Mouse (Mus musculus) thymus, postnatal 10 days (tissue): ENCODE measurements around the gene Sh2b1.
A peak's percentile ranks its signal among the peaks of the same experiment; 100 is the strongest.

Experiments used
- DNase-seq, 2 experiments: peaks; one replicate each; pipeline ENCODE4 v3.0.0; 2021; ENCODE audit warnings: low spot score in 2 of 2

Gene Sh2b1

DNA sequence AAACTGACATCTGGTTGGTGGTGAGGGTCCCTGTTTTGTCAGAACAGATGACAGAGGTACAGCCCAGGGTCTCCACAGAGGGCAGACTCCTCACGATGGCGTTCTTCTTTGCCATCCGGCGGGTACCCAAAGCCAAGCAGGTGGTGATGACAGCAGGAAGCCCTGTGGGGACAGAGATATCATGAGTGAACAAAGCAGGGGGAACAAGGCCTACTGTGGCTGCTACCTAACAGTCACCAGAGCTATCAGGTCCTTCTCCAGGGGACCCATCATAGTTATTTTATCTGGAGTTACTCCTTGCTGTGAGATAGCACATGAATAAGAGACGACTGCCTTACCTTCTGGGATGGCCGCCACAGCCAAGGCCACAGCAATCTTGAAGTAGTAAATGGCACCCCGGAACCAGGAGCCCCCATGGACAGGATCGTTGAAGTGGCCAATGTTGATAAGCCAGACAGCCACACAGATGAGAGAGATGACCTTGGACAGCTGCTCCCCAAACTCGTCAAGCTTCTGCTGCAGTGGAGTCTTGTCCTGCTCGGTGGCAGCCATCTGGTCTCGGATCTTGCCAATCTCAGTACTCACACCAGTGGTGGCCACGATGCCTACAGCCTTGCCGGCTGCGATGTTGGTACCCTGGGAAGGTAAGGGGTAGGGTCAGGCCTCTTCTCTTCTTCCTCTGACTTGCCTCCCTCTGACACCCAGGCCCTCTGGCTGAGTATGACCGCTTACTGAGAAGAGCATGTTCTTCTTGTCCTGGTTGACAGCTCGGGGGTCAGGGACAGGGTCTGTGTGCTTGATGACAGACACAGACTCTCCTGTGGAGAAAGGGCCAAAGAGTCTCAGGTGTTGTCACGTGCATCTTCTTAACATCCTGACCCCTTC is 18.6 kb downstream of the Sh2b1 start:
- DNase-seq, result no peak

DNA sequence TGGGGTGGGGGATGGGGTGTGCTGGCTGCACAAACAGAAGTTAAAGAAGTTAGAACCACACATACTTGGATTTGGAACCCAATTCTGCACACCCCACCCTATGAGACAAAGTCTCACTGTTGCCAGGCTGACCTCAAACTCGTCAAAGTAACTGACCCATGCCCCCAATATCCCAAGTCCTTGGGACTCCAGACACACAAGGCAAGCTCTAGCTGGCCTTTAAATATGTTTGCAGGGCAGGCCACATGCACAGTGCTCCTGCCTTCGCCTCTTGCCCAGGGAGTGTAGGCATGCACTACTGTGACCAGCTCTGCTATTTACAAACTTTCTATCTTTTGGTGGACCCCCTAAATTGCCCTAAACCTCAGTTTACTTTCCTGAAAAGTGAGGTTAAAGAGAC is 20.0 kb downstream of the Sh2b1 start:
- DNase-seq, result no peak

DNA sequence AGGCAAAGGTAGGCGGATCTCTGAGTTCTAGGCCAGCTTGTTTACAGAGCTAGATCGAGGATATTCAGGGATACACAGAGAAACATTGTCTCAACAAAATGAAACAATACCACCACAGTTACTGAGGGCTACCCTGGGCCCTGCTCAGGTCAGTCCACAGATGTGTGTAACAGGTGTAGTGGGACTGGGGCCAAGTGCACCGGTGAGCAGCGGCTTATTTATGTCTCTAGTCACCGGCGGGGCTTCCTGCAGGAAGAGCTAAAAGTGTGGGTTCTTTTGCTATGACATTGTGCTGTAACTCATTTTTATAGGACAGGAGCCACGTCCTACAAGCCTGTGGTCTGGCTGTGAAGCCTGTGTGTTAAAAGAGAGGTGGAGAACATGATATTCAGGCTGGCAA is 21.4 kb downstream of the Sh2b1 start:
- no peak for DNase-seq

DNA sequence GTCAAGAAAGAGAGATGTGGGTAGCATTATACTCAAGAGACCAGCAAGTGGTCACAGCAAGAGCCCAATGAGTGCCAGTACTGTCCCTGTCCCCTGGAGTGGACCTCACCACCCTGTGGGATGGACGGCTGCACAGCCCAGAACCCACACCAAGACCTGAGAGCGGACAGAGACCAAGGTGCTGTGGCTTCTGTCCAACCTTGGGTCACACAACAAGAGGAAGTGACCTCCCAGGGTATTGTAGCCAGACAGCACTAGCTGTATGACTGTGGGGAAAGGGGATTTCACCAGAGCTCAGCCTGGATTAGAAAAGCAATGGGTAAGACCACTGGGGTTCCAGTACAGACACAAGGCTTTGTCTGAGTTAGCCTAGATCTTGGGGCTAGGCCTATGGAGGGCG is 23.0 kb downstream of the Sh2b1 start:
- DNase-seq, result no peak

DNA sequence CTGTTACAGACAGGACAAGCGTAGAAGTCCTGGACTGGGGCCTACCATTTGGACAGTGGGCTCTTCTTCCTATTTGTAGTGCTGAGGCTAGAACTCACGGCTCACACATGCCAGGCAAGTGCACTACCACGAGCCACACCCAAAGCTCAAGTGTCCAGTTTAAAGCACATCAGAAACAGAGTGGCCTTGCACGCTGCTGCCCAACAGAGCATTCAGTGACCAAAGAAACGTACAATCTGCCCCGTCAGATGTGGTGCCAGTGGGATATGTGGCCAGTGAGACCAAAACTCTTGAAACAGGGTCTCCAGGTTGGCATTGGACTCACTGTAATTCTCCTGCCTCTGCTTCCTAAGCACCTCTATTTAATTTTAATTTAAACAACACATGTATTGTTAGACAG is 24.6 kb downstream of the Sh2b1 start:
- no peak for DNase-seq

DNA sequence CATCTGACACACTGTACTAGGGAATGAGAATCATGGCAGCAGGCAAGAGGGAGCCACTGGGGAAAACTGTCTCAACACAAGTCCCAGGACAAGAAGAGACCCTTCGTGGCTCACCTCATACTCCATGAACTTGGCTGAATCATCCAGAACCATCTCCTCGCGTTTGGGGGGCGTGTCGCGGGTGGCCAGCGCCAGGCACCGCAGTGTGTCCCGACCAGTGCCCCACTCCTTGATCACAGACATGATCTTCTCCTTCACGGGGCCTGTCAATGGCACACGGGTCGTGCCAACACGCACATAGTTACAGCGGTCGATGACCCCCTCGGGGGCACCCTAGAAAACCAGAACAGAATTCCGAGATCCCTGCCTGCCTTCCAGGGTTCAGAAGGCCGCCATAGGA is 25.2 kb downstream of the Sh2b1 start:
- no peak for DNase-seq

DNA sequence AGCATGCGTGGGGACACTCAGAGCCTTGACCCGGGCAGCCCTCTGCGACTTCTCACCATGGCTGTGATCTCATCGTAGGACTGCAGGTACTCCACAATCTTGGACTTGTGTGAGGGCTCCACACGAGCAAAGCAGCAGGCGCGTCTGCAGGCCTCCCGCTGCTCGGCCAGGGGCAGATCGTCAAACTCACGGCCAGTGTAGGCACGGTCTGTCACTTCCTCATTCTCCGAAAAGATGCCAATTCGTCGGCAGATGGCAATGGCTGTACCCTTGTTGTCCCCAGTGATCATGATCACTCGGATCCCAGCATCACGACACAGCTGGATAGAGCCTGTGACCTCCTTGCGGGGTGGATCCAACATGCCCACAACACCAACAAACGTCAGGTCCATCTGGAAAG is 26.7 kb downstream of the Sh2b1 start:
- no peak for DNase-seq

DNA sequence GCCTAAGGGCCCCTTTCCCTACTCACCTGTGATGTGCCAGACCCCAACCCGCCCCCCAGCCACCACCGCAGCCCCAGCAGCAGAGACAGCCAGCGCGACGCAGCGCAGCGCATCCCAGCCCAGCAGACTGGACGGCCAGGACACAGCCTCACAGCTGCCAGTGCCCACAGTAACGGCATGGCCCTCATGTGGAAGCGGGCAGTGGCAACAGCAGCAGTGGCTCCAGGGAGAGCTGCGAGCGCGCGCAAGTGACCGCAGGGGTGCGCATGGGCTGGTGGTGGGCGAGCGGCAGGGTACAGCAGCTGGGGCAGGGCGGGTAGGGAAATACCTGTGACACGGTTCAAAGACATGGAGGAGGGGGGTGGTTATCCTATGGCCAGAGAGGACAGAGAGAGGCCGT is 29.0 kb downstream of the Sh2b1 start:
- DNase-seq, result no peak

DNA sequence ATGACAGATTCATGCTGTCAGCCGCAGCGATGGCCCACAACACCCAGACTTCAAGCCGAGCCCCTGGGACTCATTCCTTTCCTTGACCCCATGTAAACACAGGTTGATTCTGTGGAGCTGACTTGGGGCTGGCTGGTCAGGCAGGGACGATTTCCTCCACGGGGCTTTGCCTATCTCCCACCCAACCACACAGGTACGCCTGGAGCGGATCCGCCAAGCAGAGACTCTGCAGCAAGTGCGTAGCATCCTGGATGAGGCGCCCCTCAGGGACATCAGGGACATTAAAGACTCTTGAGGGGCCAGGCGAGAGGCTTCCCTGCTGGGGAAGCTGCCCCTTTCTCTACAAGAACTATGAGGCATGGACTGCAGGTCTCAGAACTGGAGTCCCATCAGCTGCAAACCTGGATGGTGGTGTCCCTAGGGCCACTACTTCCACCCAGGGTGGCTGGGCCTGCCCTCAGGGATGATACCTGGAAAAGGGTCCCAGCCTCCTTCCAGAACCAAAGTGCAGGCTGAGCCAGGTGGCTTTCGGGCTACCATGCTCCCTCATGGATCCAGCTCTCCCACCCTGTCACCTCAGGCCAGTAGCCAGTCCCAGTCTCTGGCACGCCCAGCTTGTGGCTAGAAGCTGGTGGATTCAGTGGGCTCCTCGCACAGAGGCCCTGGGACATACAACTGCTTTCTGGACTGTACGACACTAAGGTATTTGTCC is 30.0 kb downstream of the Sh2b1 start:
- no peak for DNase-seq

DNA sequence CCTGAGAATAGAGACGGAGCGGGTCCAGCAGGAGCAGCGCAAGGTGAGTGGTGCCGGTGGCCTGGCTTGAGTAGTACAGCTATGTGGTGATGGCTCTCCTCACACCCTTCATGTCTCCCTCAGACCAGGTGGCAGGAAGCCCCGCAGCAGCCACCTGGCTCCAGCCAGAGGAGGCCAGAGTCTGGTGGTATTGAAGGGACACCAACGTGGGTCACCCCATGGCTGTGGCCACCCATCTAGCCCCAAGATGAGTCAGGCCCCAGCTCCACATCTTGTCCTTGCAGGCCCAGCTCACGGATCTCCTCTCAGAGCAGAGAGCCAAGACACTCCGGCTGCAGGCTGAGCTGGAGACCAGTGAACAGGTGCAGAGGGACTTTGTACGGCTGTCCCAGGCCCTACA is 30.7 kb downstream of the Sh2b1 start:
- no peak for DNase-seq

DNA sequence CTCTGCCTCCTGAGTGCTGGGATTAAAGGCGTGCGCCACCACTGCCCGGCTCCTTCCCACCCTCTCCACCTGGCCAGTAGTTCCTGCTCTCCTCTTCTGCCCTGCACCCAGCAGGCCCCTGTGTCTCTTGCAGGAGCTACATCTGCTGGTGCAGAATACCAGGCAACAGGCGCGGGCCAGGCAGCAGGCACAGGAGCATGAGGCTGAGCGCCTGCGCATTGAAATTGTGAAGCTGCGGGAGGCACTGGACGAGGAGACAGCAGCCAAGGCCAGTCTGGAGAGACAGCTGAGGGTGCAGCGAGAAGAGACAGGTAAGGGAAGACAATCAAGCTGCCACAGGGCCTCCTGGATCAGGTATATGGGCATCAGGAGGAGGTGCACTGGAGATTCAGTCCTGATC is 31.2 kb downstream of the Sh2b1 start:
- no peak for DNase-seq

DNA sequence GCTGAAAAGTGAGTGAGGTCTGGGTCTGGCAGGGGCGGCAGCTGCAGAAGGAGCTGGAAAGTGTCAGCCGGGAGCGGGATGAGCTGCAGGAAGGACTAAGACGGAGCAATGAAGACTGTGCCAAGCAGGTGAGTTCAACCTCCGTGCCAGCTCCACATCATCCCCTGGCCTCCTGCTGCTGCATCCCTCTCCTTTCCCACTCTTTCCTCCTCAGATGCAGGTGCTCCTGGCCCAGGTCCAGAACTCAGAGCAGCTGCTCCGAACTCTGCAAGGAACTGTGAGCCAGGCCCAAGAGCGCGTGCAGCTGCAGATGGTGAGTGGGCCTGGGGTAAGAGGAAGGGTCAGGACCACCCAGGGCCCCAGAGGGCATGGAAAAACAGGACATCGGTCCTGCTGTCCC is 35.1 kb downstream of the Sh2b1 start:
- DNase-seq, result no peak

DNA sequence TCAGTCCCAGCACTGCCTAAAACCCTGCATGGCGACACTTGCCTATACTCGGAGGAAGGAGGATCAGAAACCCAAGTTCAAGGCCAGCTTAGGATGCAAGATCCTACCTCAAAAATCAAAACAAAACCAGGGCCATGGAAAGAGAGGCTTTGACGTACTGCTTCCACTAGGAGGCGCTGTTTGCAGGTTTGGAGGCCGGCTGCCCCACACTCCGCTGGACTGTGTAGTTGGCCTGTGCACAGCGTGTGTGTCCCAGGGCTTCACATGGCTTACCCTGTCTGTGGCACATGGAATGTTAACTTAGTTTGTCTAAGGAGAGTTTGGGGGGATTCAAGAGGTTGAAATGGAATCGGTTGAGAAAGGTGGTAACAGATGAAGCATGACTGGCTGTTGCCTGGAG is 38.4 kb downstream of the Sh2b1 start:
- peak in 1 of 2 experiments; percentile 75 for DNase-seq

DNA sequence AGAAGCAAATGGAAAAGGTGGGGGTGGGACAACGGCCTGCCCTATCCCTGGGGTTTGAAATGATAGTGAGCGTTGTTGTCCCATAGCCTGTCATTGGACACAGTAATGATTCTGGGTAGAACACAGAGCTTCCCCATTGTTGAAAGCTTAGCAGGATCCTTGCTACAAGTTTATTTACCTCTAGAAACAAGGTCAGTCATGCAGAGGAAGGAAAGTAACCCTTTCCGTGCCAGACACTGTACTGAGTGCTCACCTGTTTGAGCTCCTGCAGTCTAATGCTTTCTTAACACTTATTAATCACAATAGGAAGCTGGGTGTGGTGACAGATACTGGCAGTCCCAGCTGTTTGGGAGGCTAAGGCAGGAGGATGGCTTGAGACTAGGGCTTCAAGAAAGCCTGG is 39.4 kb downstream of the Sh2b1 start:
- DNase-seq, result no peak

DNA sequence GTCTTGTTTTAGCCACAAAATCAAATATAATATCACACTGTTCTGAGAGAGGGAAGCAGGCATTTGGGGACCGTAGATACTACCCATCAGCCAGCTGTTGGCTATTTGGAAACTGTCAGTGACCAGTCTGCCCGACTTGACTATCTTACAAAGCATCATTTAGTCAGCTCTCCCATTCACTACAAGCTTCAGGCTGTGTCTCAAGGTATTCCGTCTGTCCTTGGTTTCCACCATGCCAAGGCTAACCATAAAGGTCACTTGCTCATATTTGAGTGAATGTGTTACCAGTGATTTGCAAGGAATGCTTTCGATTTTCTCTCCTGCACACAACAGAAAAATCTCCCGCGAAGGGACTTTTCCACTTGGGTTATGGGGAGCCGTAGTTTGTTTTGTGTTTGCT is 40.5 kb downstream of the Sh2b1 start:
- no peak for DNase-seq

DNA sequence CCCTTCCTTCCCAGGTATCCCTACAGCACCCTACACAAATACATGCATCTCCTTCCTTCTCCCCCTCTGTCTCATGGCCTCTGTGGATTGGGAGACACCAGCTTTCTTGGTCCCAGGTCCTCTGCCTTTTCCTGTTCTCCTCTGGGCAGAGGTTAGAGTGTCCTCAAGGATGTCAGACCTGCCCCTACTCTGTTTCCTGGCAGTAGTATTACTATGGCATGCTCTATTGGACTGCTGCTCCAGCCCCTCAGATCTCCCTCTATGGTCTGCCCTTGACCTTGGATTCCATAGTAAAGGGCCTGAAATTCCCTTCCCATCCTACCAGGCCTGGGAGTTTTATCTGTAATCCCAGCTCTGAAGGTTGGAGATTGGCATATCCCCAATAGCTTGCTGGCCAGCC is 45.1 kb downstream of the Sh2b1 start:
- no peak for DNase-seq

DNA sequence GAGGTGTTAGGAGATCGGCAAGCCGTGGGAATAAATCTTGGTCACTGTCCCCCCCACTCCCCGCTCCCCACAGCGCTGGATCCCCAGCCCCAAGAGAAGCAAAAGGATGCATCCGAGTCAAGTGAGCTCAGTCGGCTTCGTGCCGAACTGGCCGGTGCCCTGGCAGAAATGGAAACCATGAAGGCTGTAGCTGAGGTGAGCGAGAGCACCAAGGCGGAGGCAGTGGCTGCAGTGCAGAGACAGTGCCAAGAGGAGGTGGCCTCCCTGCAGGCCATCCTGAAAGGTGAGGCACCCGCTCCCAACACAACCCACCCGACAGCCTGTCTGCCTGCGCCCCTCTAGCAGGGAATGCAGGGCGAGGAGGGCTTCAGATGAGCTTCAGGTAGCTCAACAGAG is 45.7 kb downstream of the Sh2b1 start:
- no peak for DNase-seq

DNA sequence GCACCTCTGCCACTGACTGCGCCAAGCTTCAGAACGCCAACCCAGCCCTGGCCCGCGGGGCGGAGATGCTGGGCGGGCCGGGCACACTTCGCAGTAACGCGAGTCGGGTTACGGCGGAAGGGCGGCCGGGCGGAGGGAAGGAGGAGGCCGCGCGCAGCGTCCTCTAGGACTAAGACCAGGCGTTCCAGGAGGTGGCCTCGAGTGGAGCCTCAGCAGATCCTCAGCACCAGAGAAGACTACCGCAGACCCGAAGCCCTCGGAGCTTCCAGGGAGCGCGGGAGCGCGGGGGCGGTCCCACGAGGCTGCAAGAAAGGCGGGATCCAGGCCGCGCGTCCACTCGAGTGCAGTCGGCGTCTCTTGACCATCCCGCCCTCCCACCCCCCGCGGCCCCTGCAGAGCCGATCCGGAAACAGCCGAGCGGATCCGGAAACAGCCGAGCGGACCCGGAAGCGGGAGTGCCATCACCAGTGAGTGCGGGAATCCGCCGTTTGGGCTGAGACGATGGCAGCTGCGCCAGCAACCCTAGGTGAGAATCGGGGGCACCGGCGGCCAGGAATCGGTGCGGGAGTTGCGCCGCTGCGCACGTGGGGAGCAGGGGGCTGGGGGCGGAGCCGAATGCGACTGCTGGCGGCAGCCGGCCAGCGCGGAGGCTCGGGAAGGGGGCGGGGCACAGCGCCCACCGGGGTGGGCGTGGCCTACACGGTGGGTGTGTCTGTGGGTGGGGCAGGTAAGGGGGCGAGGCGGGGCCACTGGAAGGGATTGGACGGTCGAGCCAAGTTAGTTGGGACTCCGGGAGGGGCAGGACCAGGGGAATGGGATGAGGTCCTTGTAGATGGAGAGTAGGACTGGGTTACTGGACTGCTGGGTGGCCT is 46.4 kb downstream of the Sh2b1 start, which contains the start of gene Rabep2:
Gene Rabep2, plus strand, starts transcription at position 129 of the 872 bp plus-strand sequence.
- DNase-seq, result peak; percentile 82 to 94

DNA sequence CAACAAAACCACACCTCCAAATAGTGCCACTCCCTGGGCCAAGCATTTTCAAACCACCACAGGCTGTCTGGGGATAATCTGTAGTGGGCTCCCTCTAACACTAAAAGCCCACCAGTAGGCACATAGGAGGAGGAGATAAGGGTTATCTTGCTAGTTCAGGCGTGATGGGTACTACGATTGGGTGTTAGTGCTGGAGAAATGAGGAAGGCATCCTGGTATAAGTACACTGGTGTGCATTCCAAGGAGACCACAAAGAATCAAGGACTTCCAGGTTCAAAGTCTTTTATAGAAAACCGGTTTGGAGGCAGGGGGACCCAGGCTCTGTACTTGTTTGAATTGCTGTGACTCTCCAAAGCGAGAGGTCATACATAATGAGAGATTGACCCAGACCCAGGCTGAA is 47.1 kb downstream of the Sh2b1 start:
- DNase-seq, result no peak

DNA sequence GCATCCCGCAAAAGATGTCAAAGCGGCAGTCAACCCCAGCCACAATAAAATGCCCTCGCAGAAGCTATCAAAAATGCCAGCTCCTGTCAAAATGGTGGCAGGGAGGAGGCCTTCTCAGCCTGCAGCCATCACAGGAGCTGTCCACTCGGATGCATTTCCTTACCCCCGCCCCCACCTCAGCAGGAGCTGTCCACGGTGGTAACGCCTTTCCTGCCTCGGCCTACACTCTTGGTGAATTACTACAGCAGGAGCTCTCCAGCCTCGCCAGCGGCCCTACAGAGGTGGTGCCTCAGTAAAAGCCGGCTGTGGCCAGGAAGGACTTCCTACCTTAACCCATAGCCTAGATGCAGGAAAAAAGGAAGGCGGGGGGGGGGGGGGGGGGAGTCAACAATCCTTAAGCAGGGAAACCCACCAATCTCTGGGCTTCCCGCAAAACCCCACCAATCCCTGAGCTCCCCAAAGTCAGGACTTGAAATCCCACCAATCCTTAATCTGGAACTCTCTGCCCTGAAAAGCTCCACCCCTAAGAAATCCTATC is 47.8 kb downstream of the Sh2b1 start:
- no peak for DNase-seq

DNA sequence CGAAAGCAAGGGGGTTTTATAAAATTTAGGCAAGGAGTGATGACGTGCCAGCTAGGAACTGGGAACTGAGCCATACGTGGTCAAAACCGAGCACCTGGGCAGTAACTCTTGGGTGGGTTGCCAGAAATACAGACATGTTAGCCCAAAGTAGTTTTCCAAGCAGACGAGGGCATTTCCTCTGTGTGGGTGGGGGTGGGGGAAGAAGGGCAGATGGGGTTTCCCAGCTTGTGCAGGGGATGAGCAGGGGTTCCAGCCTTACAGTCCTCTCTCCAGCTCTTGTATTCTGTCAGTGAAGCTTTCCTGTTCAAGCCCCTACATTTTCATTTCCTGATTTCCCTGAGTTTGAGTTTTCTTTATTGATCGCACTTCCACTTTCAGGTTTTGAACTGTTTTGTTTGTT is 51.1 kb downstream of the Sh2b1 start:
- no peak for DNase-seq

DNA sequence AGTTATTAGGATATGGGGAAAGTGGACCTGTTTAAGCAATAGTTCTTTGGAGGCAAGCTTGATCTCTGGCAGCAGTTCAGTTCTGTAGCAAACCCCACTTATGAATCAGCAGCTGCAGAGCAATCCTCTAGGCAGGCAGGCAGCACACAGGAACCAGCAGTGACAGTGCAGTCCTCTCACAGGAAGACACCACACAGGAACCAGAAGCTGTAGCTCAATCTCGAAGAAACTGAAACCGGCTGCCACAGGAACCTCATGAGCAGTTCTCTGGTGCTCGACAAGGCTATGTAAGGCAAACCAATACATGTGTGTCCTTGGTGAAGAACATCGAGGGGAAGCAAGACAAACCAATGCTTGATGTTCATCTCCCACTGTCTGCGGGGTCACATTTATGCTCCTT is 53.5 kb downstream of the Sh2b1 start:
- no peak for DNase-seq
